Mouse (Mus musculus) left cerebral cortex, postnatal 14 days (tissue): Measurements from ENCODE around the gene Zfp988. TPM values are rescaled to one million over a fixed set of nuclear protein-coding genes. Genes with fewer than 3 reads are reported as not detected.
"Not testable (repeated sequence)": the region's sequence is repeated elsewhere in the genome, so short reads cannot be mapped to it uniquely, and the experiment has no call there.

Experiments used
- DNase-seq, 2 experiments: peaks; one replicate each; pipeline ENCODE4 v3.0.0; 2021 to 2022; ENCODE audit warnings: low spot score in 2 of 2, mixed read lengths in 1 of 2
- intact Hi-C: fragments of 180-260 bp; cut with DNase I; formaldehyde crosslinking; loops from one replicate; pipeline ENCODE4 v1.15.1; 2025
- total RNA-seq, 2 experiments: library from RNA; stranded (reverse); gene quantifications; 2 replicates each; pipeline ENCODE4 v1.2.3; 2021

Zfp988 gene
- total RNA-seq, 2 experiments from 2014 or later = 0.13 to 0.19 TPM

DNA sequence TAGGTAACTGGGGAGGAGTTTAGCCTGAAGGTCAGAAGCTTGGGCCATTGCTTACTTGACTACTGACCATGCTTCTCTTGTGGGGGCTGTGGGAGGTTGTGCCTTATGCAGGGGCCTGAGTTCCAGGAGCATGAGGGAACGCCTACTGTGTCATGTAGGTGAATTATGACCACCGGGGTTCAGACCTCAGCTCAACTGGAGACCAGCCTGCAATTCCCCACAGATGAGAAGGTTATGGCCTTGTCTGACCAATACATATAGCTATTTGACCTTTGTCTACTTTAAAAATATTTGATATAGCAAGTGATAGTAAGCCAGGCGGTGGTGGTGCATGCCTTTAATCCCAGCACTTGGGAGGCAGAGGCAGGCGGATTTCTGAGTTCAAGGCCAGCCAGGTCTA, 77.7 kb downstream of the Zfp988 start:
- intact Hi-C loops, DNase-seq: not testable (repeated sequence)

Other genes with a start within 250 kb of the Zfp988 start
- 1 to 10 TPM; 8.9 to 9.9 TPM for gene Zfp991, start 173.6 kb upstream of the Zfp988 start, total RNA-seq
- under 1 TPM in 1 of 2 experiments, not detected in 1; 0.37 TPM for gene Zfp978, start 55.6 kb downstream of the Zfp988 start, total RNA-seq
- gene Zfp982, start 186.7 kb downstream of the Zfp988 start, total RNA-seq = 1 to 10 TPM; 3.0 TPM
- gene Gm16503, start 234.5 kb downstream of the Zfp988 start, total RNA-seq = under 1 TPM; 0.42 TPM
- gene Zfp985, start 247.6 kb downstream of the Zfp988 start, total RNA-seq = under 1 TPM in 1 of 2 experiments, not detected in 1; 0.24 TPM